Mouse (Mus musculus) Patski (cell line): ENCODE data around the gene Aox4. TPM values are rescaled to one million over a fixed set of nuclear protein-coding genes. Genes with fewer than 3 reads are reported as not detected.

Experiments used
- ATAC-seq: fragments of 100-300 bp; one replicate; pipeline ENCODE4 v1.8.0; 2021
- CTCF ChIA-PET: fragments of 350-600 bp; sonication (Branson Sonifier 250); formaldehyde crosslinking; loops from one replicate; lab custom pipeline; 2022; ENCODE audit warnings: inconsistent platforms; lab: Charles Lee
- POLR2A ChIA-PET: fragments of 350-600 bp; sonication (Branson Sonifier 250); formaldehyde crosslinking; loops from one replicate; lab custom pipeline; 2022; ENCODE audit warnings: antibody characterized with exemption, inconsistent platforms; lab: Charles Lee
- DNase-seq: peaks from one replicate; pipeline ENCODE4 v3.0.0-alpha.2; 2011; ENCODE audit warnings: low read depth, low spot score
- H3K27me3 ChIP-seq: fragments of 371-371 bp; one replicate; pipeline ENCODE4 v1.5.1; 2021
- CTCF ChIP-seq: fragments of 100-300 bp; IDR thresholded peaks from one replicate; pipeline ENCODE4 v1.5.1; 2021
- in situ Hi-C: fragments of 300-500 bp; cut with MboI; formaldehyde crosslinking; loops from 3 replicates; pipeline ENCODE4 v1.11.1; 2018; ENCODE audit warnings: low pct_unique_long_range_greater_than_20kb, mixed read lengths
- polyA plus RNA-seq: library from polyadenylated mRNA; unstranded; gene quantifications from one replicate; pipeline ENCODE4 v1.2.3, GENCODE M21; 2021

Gene Aox4
- not detected for polyA plus RNA-seq

DNA sequence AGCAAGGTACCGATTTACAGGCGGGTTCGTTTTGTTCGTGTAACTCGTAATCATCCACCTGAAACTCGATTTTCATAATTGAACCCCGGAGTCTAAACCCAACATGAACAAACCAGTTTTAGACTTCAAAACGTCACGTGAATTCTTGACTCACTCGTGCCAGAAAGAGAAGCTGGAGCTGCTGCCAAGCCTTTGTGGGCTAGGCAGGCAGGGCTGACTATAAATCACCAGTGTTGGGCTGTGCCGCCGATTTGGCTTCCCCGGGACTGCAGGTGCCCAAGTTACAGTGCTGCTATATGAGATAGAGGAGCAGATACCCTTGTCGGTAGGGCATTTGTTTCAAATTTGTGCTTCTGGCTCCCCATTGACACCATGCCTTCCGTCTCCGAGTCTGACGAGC is at the start of gene Aox4:
Gene Aox4, plus strand, starts transcription at position 195 of the 400 bp plus-strand sequence.
- CTCF ChIA-PET, result no interaction called here
- TF ChIP-seq CTCF, result no peak
- DNase-seq (peak; percentile 10), ATAC-seq (no peak)
- POLR2A ChIA-PET, result no interaction called here
- in situ Hi-C loops, result no loop called here
- H3K27me3 ChIP-seq, result peaks cover 7% of the 10 kb centered on the region

DNA sequence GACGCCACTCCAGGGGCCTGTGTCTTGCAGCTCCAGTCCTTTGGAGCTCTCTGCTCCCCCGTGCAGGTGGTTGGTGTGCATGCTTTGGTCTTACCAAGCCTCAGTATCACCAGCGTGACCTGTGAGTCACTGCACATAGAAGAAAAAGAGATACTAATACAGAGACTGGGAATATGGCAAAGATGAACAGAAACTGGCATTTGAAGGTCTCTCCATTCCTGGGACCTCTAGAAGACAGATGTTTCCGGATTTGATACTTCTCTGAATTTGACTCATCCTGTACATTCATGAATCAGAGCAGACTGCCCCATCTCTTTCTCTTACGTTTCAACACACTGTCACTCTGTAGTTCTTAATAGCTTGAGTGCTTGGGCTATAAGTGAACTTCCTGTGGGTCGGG is 40.3 kb upstream of the Aox4 start:
- DNase-seq, result no peak
- POLR2A ChIA-PET, result no interaction called here
- in situ Hi-C loops, result no loop called here
- peaks cover 52% of the 10 kb centered on the region for H3K27me3 ChIP-seq
- TF ChIP-seq CTCF, result no peak
- CTCF ChIA-PET, result no interaction called here
- ATAC-seq, result no peak

- ATAC-seq (no peak), DNase-seq (no peak)
- POLR2A ChIA-PET, result no interaction called here
- peaks cover 63% of the 10 kb centered on the region for H3K27me3 ChIP-seq
- CTCF ChIA-PET, result no interaction called here
- no peak for TF ChIP-seq CTCF
- in situ Hi-C loops, result no loop called here
Measured at GRCm38 (mm10) chr1:58188514-58189175, 21.6 kb upstream of the Aox4 start.

- TF ChIP-seq CTCF, result no peak
- ChIA-PET POLR2A (no interaction called here), CTCF (no interaction called here)
- in situ Hi-C loops, result no loop called here
- DNase-seq (no peak), ATAC-seq (no peak)
- H3K27me3 ChIP-seq, result peaks cover 28% of the 10 kb centered on the region
Measured at GRCm38 (mm10) chr1:58194317-58194716, 15.9 kb upstream of the Aox4 start.

DNA sequence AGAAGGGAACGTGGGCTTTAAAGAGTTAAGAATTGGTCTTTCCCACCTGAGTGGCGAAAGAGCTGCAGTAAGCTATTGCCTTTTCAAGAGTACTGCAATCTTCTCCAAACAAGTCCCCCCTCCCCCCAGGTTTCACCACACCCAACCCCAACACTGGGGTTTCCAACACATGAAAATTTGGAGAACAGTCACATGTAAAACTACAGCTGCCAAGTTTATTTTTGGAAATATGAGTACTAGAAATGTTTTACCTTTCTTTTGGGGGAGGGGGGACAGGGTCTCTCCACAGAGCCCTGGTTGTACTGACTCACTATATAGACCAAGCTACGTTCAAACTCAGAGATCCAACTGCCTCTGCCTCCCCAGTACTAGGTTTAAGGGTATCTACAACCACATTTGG is 15.2 kb upstream of the Aox4 start:
- peaks cover 25% of the 10 kb centered on the region for H3K27me3 ChIP-seq
- in situ Hi-C loops, result no loop called here
- ChIA-PET POLR2A (no interaction called here), CTCF (no interaction called here)
- ATAC-seq (no peak), DNase-seq (no peak)
- TF ChIP-seq CTCF, result no peak

GRCm38 (mm10) chr1:58195541-58195940 is 14.7 kb upstream of the Aox4 start:
- POLR2A ChIA-PET, result no interaction called here
- CTCF ChIA-PET, result no interaction called here
- ATAC-seq, result no peak
- in situ Hi-C loops, result no loop called here
- no peak for TF ChIP-seq CTCF
- H3K27me3 ChIP-seq, result peaks cover 21% of the 10 kb centered on the region
- DNase-seq, result no peak

DNA sequence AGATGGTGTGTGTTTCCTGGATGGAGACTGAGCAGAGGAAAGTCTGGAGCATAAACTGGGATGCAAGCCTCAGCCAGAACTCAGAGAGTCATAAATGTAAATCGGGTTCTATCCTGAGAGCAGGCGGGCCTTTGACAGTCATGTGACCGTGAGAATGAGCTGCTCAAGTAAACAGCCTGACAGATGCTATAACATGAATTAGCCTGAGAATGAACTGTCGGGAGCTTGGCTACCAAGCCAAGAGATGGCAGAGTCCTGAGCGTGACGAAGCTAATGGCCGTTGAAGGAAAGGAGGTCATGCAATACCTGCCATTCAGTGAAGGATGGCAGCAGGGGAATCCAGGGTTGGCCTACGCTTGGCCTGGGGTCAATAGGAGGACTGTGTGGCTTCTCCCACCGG is 13.2 kb upstream of the Aox4 start:
- H3K27me3 ChIP-seq, result peaks cover 18% of the 10 kb centered on the region
- ATAC-seq (no peak), DNase-seq (no peak)
- in situ Hi-C loops, result no loop called here
- no peak for TF ChIP-seq CTCF
- ChIA-PET POLR2A (no interaction called here), CTCF (no interaction called here)

DNA sequence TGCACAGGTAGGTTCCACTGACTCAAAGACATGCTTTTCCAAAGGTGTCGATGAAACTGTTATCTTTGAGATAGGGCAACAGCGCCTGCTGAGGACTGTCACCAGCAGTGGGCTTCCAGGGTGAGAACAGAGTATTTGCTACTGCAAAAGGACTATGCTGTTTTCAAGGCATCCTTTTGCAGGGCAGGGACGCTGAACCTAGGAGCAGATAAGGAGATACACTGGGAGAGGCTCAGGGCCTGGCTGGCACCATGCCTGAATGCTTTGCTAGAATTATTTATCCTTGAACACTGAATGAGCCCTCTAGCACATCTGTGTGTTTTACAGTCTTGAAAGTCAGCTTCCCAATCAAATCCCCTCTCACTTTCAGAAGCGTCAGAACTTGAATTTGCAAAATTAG is 11.8 kb upstream of the Aox4 start:
- in situ Hi-C loops, result no loop called here
- POLR2A ChIA-PET, result no interaction called here
- ATAC-seq, result no peak
- no peak for DNase-seq
- CTCF ChIA-PET, result no interaction called here
- no peak for TF ChIP-seq CTCF
- H3K27me3 ChIP-seq, result peaks cover 23% of the 10 kb centered on the region

DNA sequence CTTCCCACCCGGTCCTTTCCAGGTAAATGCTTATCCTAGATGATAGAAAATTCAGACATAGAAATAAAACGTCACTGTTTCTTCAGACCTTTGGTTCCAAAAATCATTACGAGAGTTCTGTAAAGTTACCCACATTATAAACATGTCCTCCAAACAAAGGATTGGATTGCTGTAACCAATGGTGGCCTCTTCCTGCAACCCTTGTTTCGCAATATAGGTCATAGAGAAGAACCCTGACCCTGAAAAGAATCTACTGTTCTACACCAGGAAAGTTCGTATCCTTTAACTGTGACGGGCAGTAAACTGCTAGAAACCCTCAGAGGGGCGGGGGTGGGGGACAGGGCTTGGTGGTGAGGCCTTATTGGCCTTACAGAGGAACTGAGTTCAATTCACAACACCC is 2.6 kb downstream of the Aox4 start:
- ATAC-seq (no peak), DNase-seq (no peak)
- ChIA-PET CTCF (no interaction called here), POLR2A (no interaction called here)
- H3K27me3 ChIP-seq, result peaks cover 5% of the 10 kb centered on the region
- TF ChIP-seq CTCF, result no peak
- in situ Hi-C loops, result no loop called here

- ATAC-seq (no peak), DNase-seq (no peak)
- in situ Hi-C loops, result no loop called here
- POLR2A ChIA-PET, result no interaction called here
- TF ChIP-seq CTCF, result no peak
- peaks cover 5% of the 10 kb centered on the region for H3K27me3 ChIP-seq
- CTCF ChIA-PET, result no interaction called here
Measured at GRCm38 (mm10) chr1:58213838-58214237, 3.6 kb downstream of the Aox4 start.

DNA sequence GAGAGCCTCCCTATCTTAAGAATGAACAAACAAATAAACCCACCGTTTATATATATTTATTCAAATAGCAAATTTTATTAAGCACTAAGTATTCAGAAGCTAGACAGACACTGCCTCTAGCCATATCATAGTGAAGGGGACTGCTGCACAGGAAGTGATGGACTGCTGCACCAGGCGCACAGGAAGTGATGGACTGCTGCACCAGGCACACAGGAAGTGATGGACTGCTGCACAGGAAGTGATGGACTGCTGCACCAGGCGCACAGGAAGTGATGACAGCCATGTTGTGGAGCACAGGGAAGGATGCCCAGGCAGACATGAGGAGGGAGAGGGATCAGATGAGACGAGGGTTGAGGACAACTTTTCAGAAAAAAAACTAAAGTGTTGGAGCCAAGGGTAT is 5.2 kb downstream of the Aox4 start:
- CTCF ChIA-PET, result no interaction called here
- no peak for ATAC-seq
- no peak for TF ChIP-seq CTCF
- H3K27me3 ChIP-seq, result peaks cover 13% of the 10 kb centered on the region
- in situ Hi-C loops, result no loop called here
- POLR2A ChIA-PET, result no interaction called here
- no peak for DNase-seq

- ATAC-seq (no peak), DNase-seq (no peak)
- TF ChIP-seq CTCF, result no peak
- CTCF ChIA-PET, result no interaction called here
- peaks cover 8% of the 10 kb centered on the region for H3K27me3 ChIP-seq
- in situ Hi-C loops, result no loop called here
- POLR2A ChIA-PET, result no interaction called here
Measured at GRCm38 (mm10) chr1:58215956-58216532, 5.8 kb downstream of the Aox4 start.
